Mouse (Mus musculus) lung, postnatal 0 days (tissue): ENCODE data around the gene Nrip2.

Source experiments
- CTCF ChIP-seq: IDR thresholded peaks from 2 replicates; pipeline ENCODE4 v1.5.1; 2016; ENCODE audit warnings: antibody characterized with exemption, mild to moderate bottlenecking
- EP300 ChIP-seq: IDR thresholded peaks from 2 replicates; pipeline ENCODE4 v1.6.1; 2016; ENCODE audit warnings: antibody characterized with exemption, mild to moderate bottlenecking, control low read depth

- TF ChIP-seq CTCF (no peak), EP300 (no peak)
These were observed 37.4 kb downstream of the Nrip2 start for GRCm38 (mm10) chr6:128436356-128437005.
